Mouse (Mus musculus) heart, postnatal 0 days (tissue): ENCODE measurements around the gene Gm21304. TPM values are rescaled to one million over a fixed set of nuclear protein-coding genes. Genes with fewer than 3 reads are reported as not detected.

Experiments used
- ATAC-seq: fragments of 200-750 bp; cut with Nextera tagmentation; 2 replicates; pipeline ENCODE4 v1.8.0; 2017; ENCODE audit warnings: low read depth, moderate number of reproducible peaks, moderate library complexity; ENCODE audit not compliant: insufficient read depth
- DNase-seq: peaks from one replicate; pipeline ENCODE4 v3.0.0-alpha.2; 2016; ENCODE audit warnings: low spot score
- H3K27ac ChIP-seq: fragments of 300-500 bp; sonication (generic); 2 replicates; pipeline ENCODE4 v1.5.1; 2014; ENCODE audit warnings: low read depth, mild to moderate bottlenecking
- H3K27me3 ChIP-seq: fragments of 300-500 bp; sonication (generic); 2 replicates; pipeline ENCODE4 v1.6.1; 2014; ENCODE audit warnings: low read length, mixed read lengths; ENCODE audit not compliant: control insufficient read depth, insufficient read depth
- H3K36me3 ChIP-seq: fragments of 300-500 bp; sonication (generic); replicated peaks from 2 replicates; pipeline ENCODE4 v1.6.1; 2014; ENCODE audit warnings: low read length, mixed read lengths; ENCODE audit not compliant: control insufficient read depth, insufficient read depth
- H3K4me1 ChIP-seq: fragments of 300-500 bp; sonication (generic); 2 replicates; pipeline ENCODE4 v1.6.1; 2014; ENCODE audit warnings: antibody characterized with exemption; ENCODE audit not compliant: control insufficient read depth, insufficient read depth
- H3K4me2 ChIP-seq: fragments of 300-500 bp; sonication (generic); 2 replicates; pipeline ENCODE4 v1.6.1; 2014; ENCODE audit warnings: low read depth, mild to moderate bottlenecking, low read length, moderate library complexity
- H3K4me3 ChIP-seq: fragments of 300-500 bp; sonication (generic); 2 replicates; pipeline ENCODE4 v1.5.1; 2014; ENCODE audit warnings: low read depth, low read length
- H3K9ac ChIP-seq: fragments of 300-500 bp; sonication (generic); replicated peaks from 2 replicates; pipeline ENCODE4 v1.6.1; 2014; ENCODE audit warnings: low read depth, low read length, mixed read lengths
- H3K9me3 ChIP-seq: fragments of 300-500 bp; sonication (generic); replicated peaks from 2 replicates; pipeline ENCODE4 v1.6.1; 2016; ENCODE audit warnings: low read length; ENCODE audit not compliant: control insufficient read depth
- CTCF ChIP-seq: IDR thresholded peaks from 2 replicates; pipeline ENCODE4 v1.5.1; 2016; ENCODE audit warnings: antibody characterized with exemption, control low read depth, low read depth
- EP300 ChIP-seq: IDR thresholded peaks from 2 replicates; pipeline ENCODE4 v1.6.1; 2016; ENCODE audit warnings: antibody characterized with exemption, low read depth
- WGBS: fragments of 180-500 bp; shearing (Covaris S2); extraction: QIAGEN DNeasy Blood & Tissue Kit; methylation state at CpG from one replicate; pipeline ENCODE4 v1.1.7; 2014; 5-methylcytosine and 5-hydroxymethylcytosine counted together
- polyA plus RNA-seq: library from polyadenylated mRNA; unstranded; fragments of >200 nt; fragmentation: Nextera tagmentation; extraction: Ambion mirVana; gene quantifications from 2 replicates; pipeline ENCODE4 v1.2.1, GENCODE M21; 2015
- total RNA-seq: library from RNA; depleted of rRNA; stranded (reverse); fragments of >200 nt; gene quantifications from 2 replicates; pipeline ENCODE4 v1.2.3, GENCODE M21; 2014; ENCODE audit warnings: low replicate concordance; rRNA removed

Gm21304 gene
- total and polyA plus RNA-seq, 2 experiments from 2014 or later: not detected

DNA sequence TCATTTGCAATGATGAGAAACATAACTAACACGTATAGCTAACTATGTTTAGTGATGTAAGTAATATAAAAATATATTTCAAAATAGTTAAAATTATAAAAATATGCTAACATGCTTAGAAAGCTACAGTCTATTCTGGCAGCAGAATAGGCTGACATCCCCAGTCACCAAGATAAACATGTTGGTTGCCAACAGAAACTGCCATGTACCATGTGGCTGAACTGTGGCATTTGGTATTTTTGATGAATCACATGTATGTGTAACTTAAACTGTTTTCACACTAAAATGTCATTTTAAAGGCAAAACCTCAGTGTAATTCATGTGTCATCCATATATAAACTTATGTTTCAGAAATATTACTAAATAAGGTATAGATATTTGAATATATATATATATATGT, 41.3 kb downstream of the Gm21304 start:
- no peak for DNase-seq
- H3K36me3 ChIP-seq: no peaks in the 10 kb centered on the region
- no peaks in the 10 kb centered on the region for H3K27me3 ChIP-seq
- TF ChIP-seq EP300 (no peak), CTCF (no peak)
- no peaks in the 10 kb centered on the region for H3K9me3 ChIP-seq
- no peak for ATAC-seq
- no peak overlapping the region for H3K27ac ChIP-seq
- H3K4me3 ChIP-seq: no peak overlapping the region
- H3K4me2 ChIP-seq: no peak overlapping the region
- no peak overlapping the region for H3K9ac ChIP-seq
- WGBS: 83% methylated on average over 1 of the region's 1 CpGs
- H3K4me1 ChIP-seq: no peaks in the 10 kb centered on the region

- ATAC-seq: no peak
- no peak for TF ChIP-seq CTCF
- TF ChIP-seq EP300: no peak
- H3K9me3 ChIP-seq: no peaks in the 10 kb centered on the region
- no peak for DNase-seq
- no peaks in the 10 kb centered on the region for H3K4me1 ChIP-seq
- H3K27me3 ChIP-seq: no peaks in the 10 kb centered on the region
- no peak overlapping the region for H3K4me2 ChIP-seq
- H3K4me3 ChIP-seq: no peak overlapping the region
- H3K36me3 ChIP-seq: no peaks in the 10 kb centered on the region
- H3K9ac ChIP-seq: no peak overlapping the region
- 57% methylated on average over 3 of the region's 3 CpGs for WGBS
- no peak overlapping the region for H3K27ac ChIP-seq
These were observed 42.1 kb downstream of the Gm21304 start for GRCm38 (mm10) chr10:104210268-104210990.

- Histone ChIP-seq H3K9ac (no peak overlapping the region), H3K27me3 (no peaks in the 10 kb centered on the region), H3K9me3 (no peaks in the 10 kb centered on the region), H3K36me3 (no peaks in the 10 kb centered on the region), H3K4me1 (no peaks in the 10 kb centered on the region), H3K4me2 (no peak overlapping the region), H3K4me3 (no peak overlapping the region), H3K27ac (no peak overlapping the region)
- DNase-seq (no peak), ATAC-seq (no peak)
- no peak for TF ChIP-seq EP300
- TF ChIP-seq CTCF: no peak
- 76% methylated on average over 5 of the region's 5 CpGs for WGBS
These were observed 46.2 kb downstream of the Gm21304 start for GRCm38 (mm10) chr10:104214527-104214926.

Other genes with a start within 250 kb of the Gm21304 start
- gene Gm21293, start 25.5 kb upstream of the Gm21304 start, total RNA-seq: not detected in 2 replicates
- gene Gm21293, start 25.5 kb upstream of the Gm21304 start, polyA plus RNA-seq: not detected in 2 replicates
- gene Gm6763, start 17.0 kb upstream of the Gm21304 start, total RNA-seq: not detected in 2 replicates
- gene Gm6763, start 17.0 kb upstream of the Gm21304 start, polyA plus RNA-seq: not detected in 2 replicates
- gene Gm8764, start 8.5 kb upstream of the Gm21304 start, total RNA-seq: not detected in 2 replicates
- gene Gm8764, start 8.5 kb upstream of the Gm21304 start, polyA plus RNA-seq: not detected in 2 replicates
- gene Gm21312, start 8.5 kb downstream of the Gm21304 start, total RNA-seq: not detected in 2 replicates
- gene Gm21312, start 8.5 kb downstream of the Gm21304 start, polyA plus RNA-seq: not detected in 2 replicates
- gene Gm20765, start 17.0 kb downstream of the Gm21304 start, total RNA-seq: not detected in 2 replicates
- gene Gm20765, start 17.0 kb downstream of the Gm21304 start, polyA plus RNA-seq: not detected in 2 replicates
- gene Gm4340, start 25.5 kb downstream of the Gm21304 start, total RNA-seq: not detected in 2 replicates
- not detected in 2 replicates for gene Gm4340, start 25.5 kb downstream of the Gm21304 start, polyA plus RNA-seq